Mouse (Mus musculus) kidney, adult 2 months (tissue): Measurements from ENCODE around the gene Zfyve27.

Source experiments
- CTCF ChIP-seq: fragments of 200-500 bp; conservative IDR thresholded peaks from 2 replicates; pipeline ENCODE4 v1.5.1; 2011; ENCODE audit warnings: low read depth, mild to moderate bottlenecking, control low read depth, low read length, moderate library complexity, mixed read lengths; ENCODE audit not compliant: insufficient read depth, insufficient read length
- POLR2A ChIP-seq: fragments of 200-500 bp; IDR thresholded peaks from one replicate; pipeline ENCODE4 v1.6.1; 2011; ENCODE audit warnings: low read depth, low read length, control low read depth

- TF ChIP-seq CTCF (no peak), POLR2A (no peak)
Observed at GRCm38 (mm10) chr19:42229499-42230287, 65.9 kb downstream of the Zfyve27 start.
